Mouse (Mus musculus) neutrophil, adult 65 days (primary cell): ENCODE measurements around the gene Plppr2. TPM values are rescaled to one million over a fixed set of nuclear protein-coding genes. Genes with fewer than 3 reads are reported as not detected.

ENCODE experiments used
- total RNA-seq: library from RNA; stranded (reverse); gene quantifications from 2 replicates; pipeline ENCODE4 v1.2.4, GENCODE M21; 2023

Plppr2 gene
- total RNA-seq, result 0.85 and 1.7 TPM in 2 replicates

GRCm38 (mm10) chr9:21936692-21937570 is at the start of gene Plppr2:
Plppr2 (plus strand) TSS chr9:21937033.

GRCm38 (mm10) chr9:21918035-21918592 is 18.7 kb upstream of the Plppr2 start, which contains the start of gene Rab3d:
Rab3d (minus strand) TSS chr9:21918192.

GRCm38 (mm10) chr9:21927208-21927753 is 9.6 kb upstream of the Plppr2 start, which contains the start of the genes Ccdc159 and Tmem205:
Ccdc159 (plus strand) TSS chr9:21927471.
Tmem205 (minus strand) TSS chr9:21927556.

GRCm38 (mm10) chr9:21955570-21956281 is 18.9 kb downstream of the Plppr2 start, which contains the start of gene Swsap1:
Swsap1 (plus strand) TSS chr9:21955755.

GRCm38 (mm10) chr9:21963417-21963816 is 26.6 kb downstream of the Plppr2 start, which contains the start of gene Epor:
Epor (minus strand) TSS chr9:21963506.

GRCm38 (mm10) chr9:21989230-21990110 is 52.6 kb downstream of the Plppr2 start, which contains the start of gene Rgl3:
Rgl3 (minus strand) TSS chr9:21989446.

Other genes starting within 250 kb of the Plppr2 start
- gene Ldlr, start 213.6 kb upstream of the Plppr2 start, total RNA-seq, result 79.0 and 91.2 TPM in 2 replicates
- 25.6 and 32.9 TPM in 2 replicates for gene Spc24, start 176.7 kb upstream of the Plppr2 start, total RNA-seq
- 0.63 and 0.79 TPM in 2 replicates for gene Kank2, start 138.3 kb upstream of the Plppr2 start, total RNA-seq
- gene Angptl8, start 101.5 kb upstream of the Plppr2 start, total RNA-seq, result not detected in 2 replicates
- gene Dock6, start 84.4 kb upstream of the Plppr2 start, total RNA-seq, result 1.6 and 4.7 TPM in 2 replicates
- 166 and 181 TPM in 2 replicates for gene Rab3d, start 18.8 kb upstream of the Plppr2 start, total RNA-seq
- 0.95 TPM in 2 replicates for gene Ccdc159, start 9.6 kb upstream of the Plppr2 start, total RNA-seq
- 16.4 and 21.5 TPM in 2 replicates for gene Tmem205, start 9.5 kb upstream of the Plppr2 start, total RNA-seq
- gene Swsap1, start 18.7 kb downstream of the Plppr2 start, total RNA-seq, result 2.9 and 3.6 TPM in 2 replicates
- gene Epor, start 26.5 kb downstream of the Plppr2 start, total RNA-seq, result 1.1 and 1.4 TPM in 2 replicates
- 0.19 TPM in 1 of 2 replicates, not detected in the other for gene Rgl3, start 52.4 kb downstream of the Plppr2 start, total RNA-seq
- not detected in 2 replicates for gene Ccdc151, start 65.6 kb downstream of the Plppr2 start, total RNA-seq
- 46.3 and 55.6 TPM in 2 replicates for gene Prkcsh, start 65.8 kb downstream of the Plppr2 start, total RNA-seq
- not detected in 2 replicates for gene Elavl3, start 115.0 kb downstream of the Plppr2 start, total RNA-seq
- not detected in 2 replicates for gene Gm49318, start 134.2 kb downstream of the Plppr2 start, total RNA-seq
- 6.9 and 11.7 TPM in 2 replicates for gene Zfp653, start 134.3 kb downstream of the Plppr2 start, total RNA-seq
- 5.1 and 5.8 TPM in 2 replicates for gene Ecsit, start 148.4 kb downstream of the Plppr2 start, total RNA-seq
- not detected in 2 replicates for gene Cnn1, start 162.2 kb downstream of the Plppr2 start, total RNA-seq
- 34.3 and 40.5 TPM in 2 replicates for gene Elof1, start 180.1 kb downstream of the Plppr2 start, total RNA-seq
- gene Acp5, start 198.7 kb downstream of the Plppr2 start, total RNA-seq, result 15.8 and 15.9 TPM in 2 replicates
- gene Pigyl, start 219.8 kb downstream of the Plppr2 start, total RNA-seq, result 17.4 and 23.4 TPM in 2 replicates